Mouse (Mus musculus) adrenal gland, postnatal 14 days (tissue): Measurements from ENCODE around the gene Eef1akmt4. TPM values are rescaled to one million over a fixed set of nuclear protein-coding genes. Genes with fewer than 3 reads are reported as not detected.
"Not testable (repeated sequence)": the region's sequence is repeated elsewhere in the genome, so short reads cannot be mapped to it uniquely, and the experiment has no call there.

ENCODE experiments used
- DNase-seq: peaks from one replicate; pipeline ENCODE4 v3.0.0; 2021; ENCODE audit warnings: mixed read lengths
- microRNA-seq, 2 experiments: library from miRNA; unstranded; fragments of <30 nt; microRNA quantifications; one replicate each; pipeline ENCODE4 v1.2.0; 2021
- total RNA-seq: library from RNA; stranded (reverse); gene quantifications from 2 replicates; pipeline ENCODE4 v1.2.3, GENCODE M21; 2021

Eef1akmt4 gene
- total RNA-seq, 1 experiment from 2014 or later, result 8.7 TPM

DNA sequence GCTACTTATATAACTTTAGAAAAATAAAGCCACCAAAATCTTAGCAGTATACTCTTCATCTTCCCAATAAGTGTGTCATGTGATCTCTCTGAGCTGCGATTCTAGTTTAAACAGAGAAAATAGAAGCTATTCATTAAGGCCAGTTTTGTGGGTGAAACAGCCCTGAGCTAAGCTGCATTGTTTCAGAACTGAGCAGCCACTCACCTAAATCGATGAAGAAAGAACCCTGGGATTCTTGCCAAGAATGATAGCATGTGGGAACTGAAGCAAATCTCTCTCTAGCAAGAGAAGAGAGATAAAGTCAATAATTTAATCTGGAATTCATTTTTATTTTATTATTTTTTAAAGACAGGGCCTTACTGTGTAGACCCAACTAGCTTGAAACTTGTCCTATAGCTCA is 11.8 kb downstream of the Eef1akmt4 start:
- DNase-seq, result no peak

DNA sequence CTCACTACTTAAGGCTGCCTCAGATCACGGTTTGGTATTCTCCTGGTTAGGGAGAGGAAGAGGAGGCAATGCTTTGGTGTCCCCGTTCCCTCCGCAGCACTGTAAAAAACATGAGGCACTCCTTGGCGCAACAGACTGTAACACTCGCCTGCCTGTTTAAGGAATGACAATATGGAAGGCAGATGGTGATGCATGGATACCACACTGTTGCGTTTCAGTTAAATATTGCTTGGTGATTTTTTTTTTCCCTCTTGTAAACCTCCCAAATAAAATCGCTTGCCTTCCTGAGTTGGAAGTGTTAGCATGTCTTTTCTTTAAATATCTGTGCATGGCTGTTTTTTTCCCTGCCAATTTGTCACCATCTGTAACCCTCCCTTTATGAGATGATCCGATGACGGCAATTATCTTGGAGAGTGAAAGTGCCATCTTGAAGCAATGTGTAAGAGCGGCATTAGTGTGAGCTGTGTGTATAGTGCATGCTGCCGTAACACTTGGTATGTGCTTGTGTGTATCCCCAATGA is 17.5 kb downstream of the Eef1akmt4 start:
- no peak for DNase-seq

DNA sequence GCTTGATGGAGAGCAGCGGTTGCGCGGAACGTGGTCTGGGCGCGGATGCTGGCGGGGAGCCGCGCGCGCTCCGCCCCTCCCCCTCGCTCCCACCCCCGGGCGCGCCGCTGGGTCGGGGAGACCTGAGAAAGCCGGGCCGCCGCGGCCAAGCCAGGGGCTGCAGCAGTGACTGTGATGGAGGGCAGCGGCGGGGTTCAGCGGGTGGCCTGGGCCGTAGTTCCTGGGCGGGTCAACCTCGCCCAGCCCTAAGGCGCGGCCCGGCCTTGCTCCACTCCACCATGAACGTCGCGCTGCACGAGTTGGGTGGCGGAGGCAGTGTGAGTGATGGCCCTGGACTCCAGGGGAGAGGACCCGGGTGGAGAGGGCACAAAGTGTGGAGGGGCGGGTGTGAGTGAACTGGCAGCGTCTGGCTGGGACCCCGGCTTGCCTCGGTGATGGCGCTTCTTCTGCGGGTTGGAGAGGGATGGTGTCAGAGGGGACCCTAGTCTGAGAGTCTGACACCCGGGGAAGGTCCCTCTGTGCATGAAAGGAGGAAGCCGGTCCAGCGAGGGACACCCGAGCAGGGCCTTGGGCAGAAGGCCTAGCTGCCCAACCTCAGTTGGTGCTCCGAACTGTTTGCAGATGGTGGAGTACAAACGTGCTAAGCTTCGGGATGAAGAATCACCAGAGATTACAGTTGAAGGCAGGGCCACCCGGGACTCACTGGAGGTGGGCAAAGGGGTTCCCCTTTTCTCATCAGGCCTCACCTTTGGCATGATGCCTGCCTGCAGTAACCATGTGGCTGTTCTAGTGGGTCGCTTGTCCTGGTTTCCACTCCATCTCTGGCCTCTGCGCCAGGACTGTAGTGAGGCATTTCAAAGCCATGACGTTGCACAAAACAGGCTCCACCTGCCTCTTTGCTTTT is 18.6 kb downstream of the Eef1akmt4 start, which contains the start of gene Ece2:
TSS of gene Ece2 (plus strand) at position 98 of the 904 bp plus-strand sequence.
- peak; percentile 59 for DNase-seq

DNA sequence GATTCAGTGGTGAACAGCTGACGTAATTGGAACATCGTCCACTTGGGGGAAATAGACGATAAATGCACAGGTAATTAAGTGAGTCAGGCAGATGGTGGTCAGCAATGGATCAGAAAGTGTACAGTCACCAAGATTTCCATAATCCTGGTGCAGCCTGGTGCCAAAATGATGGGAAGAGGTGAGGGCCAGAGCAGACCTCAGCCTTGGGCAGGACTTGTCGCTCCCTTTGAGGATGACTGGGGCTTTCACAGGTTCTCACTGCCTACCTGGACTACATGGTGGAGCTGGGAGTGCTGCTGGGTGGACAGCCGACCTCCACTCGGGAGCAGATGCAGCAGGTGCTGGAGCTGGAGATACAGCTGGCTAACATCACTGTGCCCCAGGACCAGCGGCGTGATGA is 26.0 kb downstream of the Eef1akmt4 start:
- no peak for DNase-seq

DNA sequence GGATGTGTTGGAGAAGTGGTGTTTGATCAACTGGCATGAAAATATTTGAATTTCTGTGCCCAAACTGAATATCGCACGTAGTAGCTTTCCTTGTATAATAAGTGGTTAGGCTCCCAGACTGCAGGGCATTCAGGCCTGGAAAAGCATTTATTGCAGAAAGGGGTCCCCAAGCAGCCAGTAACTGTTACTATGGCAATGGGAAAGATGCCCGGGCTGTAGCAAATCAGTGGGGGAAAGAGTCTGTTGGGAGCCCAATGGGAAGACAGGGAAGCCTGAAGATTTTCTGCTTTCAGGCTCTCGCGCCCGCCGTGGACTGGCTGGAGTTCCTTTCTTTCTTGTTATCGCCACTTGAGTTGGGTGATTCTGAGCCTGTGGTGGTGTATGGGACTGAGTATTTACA is 27.0 kb downstream of the Eef1akmt4 start:
- no peak for DNase-seq

DNA sequence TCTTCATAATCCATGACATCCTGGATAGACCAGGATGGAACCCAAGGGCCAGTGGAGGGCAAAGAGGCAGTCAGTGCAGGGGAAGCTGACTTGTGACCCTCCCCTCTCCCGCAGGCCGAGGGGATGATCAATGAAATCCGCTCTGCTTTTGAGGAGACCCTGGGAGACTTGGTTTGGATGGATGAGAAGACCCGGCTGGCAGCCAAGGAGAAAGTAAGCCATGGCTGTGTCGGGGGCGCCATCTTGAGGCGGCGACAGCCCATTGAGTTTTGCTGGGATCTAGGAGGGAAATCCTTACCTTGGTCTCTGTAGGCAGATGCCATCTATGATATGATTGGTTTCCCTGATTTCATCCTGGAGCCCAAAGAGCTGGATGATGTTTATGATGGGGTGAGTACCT is 30.8 kb downstream of the Eef1akmt4 start:
- peak; percentile 84 for DNase-seq

DNA sequence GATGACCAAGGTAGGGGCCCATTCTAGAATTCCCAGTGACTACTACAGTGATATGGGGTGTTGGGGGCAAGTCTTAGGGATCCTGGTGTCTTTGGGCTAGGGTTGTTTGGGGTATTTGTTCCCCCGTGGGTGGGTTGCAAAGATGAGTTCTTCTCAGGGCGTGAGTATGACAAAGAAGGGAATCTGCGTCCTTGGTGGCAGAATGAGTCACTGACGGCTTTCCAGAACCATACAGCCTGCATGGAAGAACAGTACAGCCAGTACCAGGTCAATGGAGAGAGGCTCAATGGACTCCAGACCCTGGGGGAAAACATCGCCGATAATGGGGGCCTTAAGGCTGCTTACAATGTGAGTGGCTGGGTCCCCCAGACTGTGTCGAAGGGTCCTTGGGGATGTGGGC is 32.5 kb downstream of the Eef1akmt4 start:
- DNase-seq, result peak; percentile 36

DNA sequence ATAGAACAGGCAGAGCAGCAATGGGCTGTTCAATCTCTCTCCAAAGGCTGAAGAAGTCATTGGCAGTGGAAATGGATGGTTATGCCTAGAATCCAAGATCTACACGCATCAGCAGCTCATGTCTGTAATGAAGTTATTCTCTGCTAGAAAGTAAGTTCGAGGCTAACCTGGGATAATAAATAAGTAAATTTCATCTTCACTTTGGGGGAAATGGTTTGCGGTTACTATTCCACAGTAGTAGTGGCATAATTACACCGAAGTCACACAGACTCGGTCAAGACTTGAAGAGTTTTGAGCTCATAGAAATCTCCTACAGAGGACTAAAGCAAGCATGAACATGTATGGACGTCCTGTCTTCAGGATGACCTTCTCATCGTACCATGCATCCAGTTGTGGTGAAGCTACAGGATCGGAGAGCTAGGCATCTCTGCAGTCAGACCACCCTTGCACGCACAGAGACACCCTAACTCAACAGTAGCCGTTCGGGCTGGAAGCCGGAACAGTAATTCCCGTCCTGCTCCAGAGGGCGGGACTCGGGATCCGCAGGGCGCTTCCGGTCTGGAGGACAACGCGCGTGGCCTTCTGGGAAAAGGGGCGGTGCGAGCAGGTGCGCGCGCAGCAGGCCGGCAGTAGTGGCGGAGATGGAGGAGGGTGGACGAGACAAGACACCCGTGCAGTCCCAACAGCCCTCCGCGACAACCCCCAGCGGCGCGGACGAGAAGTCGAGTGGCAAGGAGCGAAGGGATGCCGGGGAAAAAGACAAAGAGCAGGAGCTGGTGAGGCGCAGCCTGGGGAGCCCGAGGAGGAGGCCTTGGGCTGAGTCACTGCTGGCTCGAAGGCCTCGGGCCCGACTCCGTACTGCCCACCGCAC is 39.9 kb downstream of the Eef1akmt4 start, which contains the start of gene Psmd2:
TSS of gene Psmd2 (plus strand) at position 577 of the 871 bp plus-strand sequence.
- DNase-seq, result peak; percentile 99

DNA sequence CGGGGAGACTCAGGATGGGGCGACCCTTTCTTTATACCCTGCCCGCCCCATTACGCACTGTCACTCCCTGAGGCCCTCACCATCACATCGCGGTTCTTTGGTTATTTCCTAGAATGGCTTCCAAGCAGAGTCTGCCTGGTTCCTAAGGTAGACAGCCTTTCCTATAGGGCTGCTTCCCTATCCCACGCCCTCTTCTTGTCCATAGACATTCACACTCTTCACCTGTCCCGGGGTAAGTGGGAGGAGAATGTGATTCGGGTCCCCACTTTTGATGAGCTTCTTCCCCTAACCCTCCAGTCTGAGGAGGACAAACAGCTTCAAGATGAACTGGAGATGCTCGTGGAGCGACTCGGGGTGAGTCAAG is 40.5 kb downstream of the Eef1akmt4 start:
- DNase-seq, result no peak

DNA sequence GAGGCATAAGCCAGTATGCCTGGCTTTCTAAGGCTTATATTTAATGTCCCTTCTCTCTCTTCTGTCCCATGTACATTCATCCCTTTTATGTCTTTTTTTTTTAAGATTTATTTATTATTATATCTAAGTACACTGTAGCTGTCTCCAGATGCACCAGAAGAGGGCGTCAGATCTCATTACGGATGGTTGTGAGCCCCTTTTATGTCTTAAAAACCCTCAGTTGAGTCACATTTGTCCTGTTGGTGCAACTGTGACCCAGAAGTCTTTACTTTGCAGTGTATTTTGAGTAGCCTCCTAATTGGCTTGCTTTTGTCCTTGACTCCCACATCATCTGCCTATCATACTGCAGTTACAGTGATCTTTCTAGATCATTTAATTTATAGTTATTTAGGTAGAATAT is 41.9 kb downstream of the Eef1akmt4 start:
- DNase-seq, result no peak

DNA sequence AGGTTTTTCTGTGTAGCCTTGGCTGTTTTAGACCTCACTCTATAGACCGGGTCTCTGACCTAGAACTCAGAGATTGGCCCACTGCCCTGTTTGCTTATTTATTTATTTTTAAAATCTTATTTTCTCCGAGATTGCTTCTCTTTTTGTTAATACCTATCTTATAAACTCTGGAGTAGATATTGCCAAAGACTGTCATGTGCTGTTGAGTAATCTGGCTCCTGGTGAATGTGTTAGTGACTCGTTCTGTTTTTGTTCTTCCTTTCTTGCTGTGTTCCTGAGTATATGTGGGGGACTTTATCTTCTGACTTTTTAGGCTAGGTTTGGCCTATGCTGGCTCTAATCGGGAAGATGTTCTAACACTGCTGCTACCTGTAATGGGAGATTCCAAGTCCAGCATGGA is 46.3 kb downstream of the Eef1akmt4 start:
- DNase-seq, result no peak

DNA sequence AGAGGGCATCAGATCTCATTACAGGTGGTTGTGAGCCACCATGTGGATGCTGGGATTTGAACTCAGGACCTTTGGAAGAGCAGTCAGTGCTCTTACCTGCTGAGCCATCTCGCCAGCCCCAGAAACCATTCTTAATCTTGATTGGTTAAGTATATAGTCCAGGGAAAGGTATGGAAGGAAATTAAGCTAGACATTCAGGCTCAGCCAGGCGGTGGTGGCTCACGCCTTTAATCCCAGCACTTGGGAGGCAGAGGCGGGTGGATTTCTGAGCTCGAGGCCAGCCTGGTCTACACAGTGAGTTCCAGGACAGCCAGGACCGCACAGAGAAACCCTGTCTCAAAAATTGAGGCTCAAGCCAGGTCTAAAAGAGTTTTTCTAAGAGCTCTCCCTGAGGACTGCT is 56.6 kb downstream of the Eef1akmt4 start, which contains the start of gene Eif4g1:
TSS of gene Eif4g1 (plus strand) at position 301 of the 400 bp plus-strand sequence.
- not testable (repeated sequence) for DNase-seq

Small RNAs within 50 kb of the gene (microRNA-seq; reads per million reads assigned to microRNA genes)
- gene Mir1224, result 3.4 to 5.7 reads per million in 2 experiments

Other genes starting within 250 kb of the Eef1akmt4 start
- gene Abcc5, start 185.2 kb upstream of the Eef1akmt4 start, total RNA-seq, result 48.2 and 50.7 TPM in 2 replicates
- 61.6 and 62.7 TPM in 2 replicates for gene Eif2b5, start 112.8 kb upstream of the Eef1akmt4 start, total RNA-seq
- 43.3 and 43.8 TPM in 2 replicates for gene Dvl3, start 94.6 kb upstream of the Eef1akmt4 start, total RNA-seq
- 292 and 316 TPM in 2 replicates for gene Ap2m1, start 76.1 kb upstream of the Eef1akmt4 start, total RNA-seq
- gene Abcf3, start 63.0 kb upstream of the Eef1akmt4 start, total RNA-seq, result 73.4 and 77.8 TPM in 2 replicates
- gene Vwa5b2, start 22.1 kb upstream of the Eef1akmt4 start, total RNA-seq, result 1.4 and 2.1 TPM in 2 replicates
- not detected in 2 replicates for gene Gm49333, start within 50 bp of the Eef1akmt4 start, total RNA-seq
- gene Alg3, start 142 bp downstream of the Eef1akmt4 start, total RNA-seq, result 23.0 and 24.2 TPM in 2 replicates
- 31.7 and 50.9 TPM in 2 replicates for gene Camk2n2, start 9.7 kb downstream of the Eef1akmt4 start, total RNA-seq
- 12.1 and 13.2 TPM in 2 replicates for gene Ece2, start 18.2 kb downstream of the Eef1akmt4 start, total RNA-seq
- gene Psmd2, start 40.1 kb downstream of the Eef1akmt4 start, total RNA-seq, result 220 and 224 TPM in 2 replicates
- gene Eif4g1, start 56.7 kb downstream of the Eef1akmt4 start, total RNA-seq, result 379 and 389 TPM in 2 replicates
- 12.5 and 12.6 TPM in 2 replicates for gene Fam131a, start 81.6 kb downstream of the Eef1akmt4 start, total RNA-seq
- gene Polr2h, start 106.1 kb downstream of the Eef1akmt4 start, total RNA-seq, result 33.1 and 34.3 TPM in 2 replicates
- gene Clcn2, start 106.2 kb downstream of the Eef1akmt4 start, total RNA-seq, result 19.5 and 26.8 TPM in 2 replicates
- gene Chrd, start 121.5 kb downstream of the Eef1akmt4 start, total RNA-seq, result 5.2 and 5.9 TPM in 2 replicates
- gene Thpo, start 122.9 kb downstream of the Eef1akmt4 start, total RNA-seq, result 0.71 and 2.8 TPM in 2 replicates